Mouse (Mus musculus): ENCODE data around the gene Cckar. TPM values are rescaled to one million over a fixed set of nuclear protein-coding genes. Genes with fewer than 3 reads are reported as not detected.

The Cckar gene
- not detected in 2 replicates for total RNA-seq (2014; fragmentation: Nextera tagmentation)
- total RNA-seq (2017) = not detected in 2 replicates

GRCm38 (mm10) chr5:53707235-53708177 is at the start of gene Cckar:
Gene Cckar, minus strand, starts transcription at chr5:53707705.
- no peak for ATAC-seq (replicated peaks; ENCODE audit: low FRiP score, low TSS enrichment, poor library complexity, severe bottlenecking)

GRCm38 (mm10) chr5:53744061-53744460 is 36.6 kb upstream of the Cckar start:
- no peak for ATAC-seq (replicated peaks; ENCODE audit: low FRiP score, low TSS enrichment, poor library complexity, severe bottlenecking)

- no peak for ATAC-seq (replicated peaks; ENCODE audit: low FRiP score, low TSS enrichment, poor library complexity, severe bottlenecking)
Observed at GRCm38 (mm10) chr5:53732933-53733332, 25.4 kb upstream of the Cckar start.

GRCm38 (mm10) chr5:53727606-53728005 is 20.1 kb upstream of the Cckar start:
- no peak for ATAC-seq (replicated peaks; ENCODE audit: low FRiP score, low TSS enrichment, poor library complexity, severe bottlenecking)

GRCm38 (mm10) chr5:53726011-53726410 is 18.5 kb upstream of the Cckar start:
- no peak for ATAC-seq (replicated peaks; ENCODE audit: low FRiP score, low TSS enrichment, poor library complexity, severe bottlenecking)

GRCm38 (mm10) chr5:53716462-53716861 is 9.0 kb upstream of the Cckar start:
- ATAC-seq (replicated peaks; ENCODE audit: low FRiP score, low TSS enrichment, poor library complexity, severe bottlenecking) = no peak

GRCm38 (mm10) chr5:53711277-53711676 is 3.8 kb upstream of the Cckar start:
- ATAC-seq (replicated peaks; ENCODE audit: low FRiP score, low TSS enrichment, poor library complexity, severe bottlenecking) = no peak

GRCm38 (mm10) chr5:53708191-53708590 is 686 bp upstream of the Cckar start:
- ATAC-seq (replicated peaks; ENCODE audit: low FRiP score, low TSS enrichment, poor library complexity, severe bottlenecking) = no peak

GRCm38 (mm10) chr5:53702686-53703085 is 4.8 kb downstream of the Cckar start:
- ATAC-seq (replicated peaks; ENCODE audit: low FRiP score, low TSS enrichment, poor library complexity, severe bottlenecking) = no peak

GRCm38 (mm10) chr5:53697794-53698193 is 9.7 kb downstream of the Cckar start:
- no peak for ATAC-seq (replicated peaks; ENCODE audit: low FRiP score, low TSS enrichment, poor library complexity, severe bottlenecking)

GRCm38 (mm10) chr5:53696701-53697100 is 10.8 kb downstream of the Cckar start:
- ATAC-seq (replicated peaks; ENCODE audit: low FRiP score, low TSS enrichment, poor library complexity, severe bottlenecking) = no peak

GRCm38 (mm10) chr5:53692662-53693061 is 14.8 kb downstream of the Cckar start:
- no peak for ATAC-seq (replicated peaks; ENCODE audit: low FRiP score, low TSS enrichment, poor library complexity, severe bottlenecking)

- no peak for ATAC-seq (replicated peaks; ENCODE audit: low FRiP score, low TSS enrichment, poor library complexity, severe bottlenecking)
Observed at GRCm38 (mm10) chr5:53692100-53692499, 15.4 kb downstream of the Cckar start.

- ATAC-seq (replicated peaks; ENCODE audit: low FRiP score, low TSS enrichment, poor library complexity, severe bottlenecking) = no peak
Observed at GRCm38 (mm10) chr5:53691577-53691976, 15.9 kb downstream of the Cckar start.

GRCm38 (mm10) chr5:53688326-53688725 is 19.2 kb downstream of the Cckar start:
- ATAC-seq (replicated peaks; ENCODE audit: low FRiP score, low TSS enrichment, poor library complexity, severe bottlenecking) = no peak

GRCm38 (mm10) chr5:53686379-53686778 is 21.1 kb downstream of the Cckar start:
- ATAC-seq (replicated peaks; ENCODE audit: low FRiP score, low TSS enrichment, poor library complexity, severe bottlenecking) = no peak

- ATAC-seq (replicated peaks; ENCODE audit: low FRiP score, low TSS enrichment, poor library complexity, severe bottlenecking) = peak; percentile 73
Observed at GRCm38 (mm10) chr5:53685623-53686022, 21.9 kb downstream of the Cckar start.

GRCm38 (mm10) chr5:53684417-53684816 is 23.1 kb downstream of the Cckar start:
- ATAC-seq (replicated peaks; ENCODE audit: low FRiP score, low TSS enrichment, poor library complexity, severe bottlenecking) = no peak

GRCm38 (mm10) chr5:53683916-53684315 is 23.6 kb downstream of the Cckar start:
- ATAC-seq (replicated peaks; ENCODE audit: low FRiP score, low TSS enrichment, poor library complexity, severe bottlenecking) = no peak

- no peak for ATAC-seq (replicated peaks; ENCODE audit: low FRiP score, low TSS enrichment, poor library complexity, severe bottlenecking)
Observed at GRCm38 (mm10) chr5:53679651-53680050, 27.9 kb downstream of the Cckar start.

Measured in megakaryocyte-erythroid progenitor cell, adult 5-6 weeks (primary cell).